Mouse (Mus musculus) heart, adult 2 months (tissue): ENCODE results near the gene Gm10719.
"Not testable (repeated sequence)": the region's sequence is repeated elsewhere in the genome, so short reads cannot be mapped to it uniquely, and the experiment has no call there.

ENCODE experiments used
- CTCF ChIP-seq: fragments of 200-600 bp; IDR thresholded peaks from 2 replicates; pipeline ENCODE4 v1.8.1; 2022; ENCODE audit warnings: antibody characterized with exemption, mild to moderate bottlenecking, moderate library complexity
- EP300 ChIP-seq: fragments of 200-500 bp; IDR thresholded peaks from 2 replicates; pipeline ENCODE4 v1.6.1; 2011; ENCODE audit warnings: low read depth, low read length, control low read depth; ENCODE audit not compliant: insufficient read depth
- POLR2A ChIP-seq: fragments of 200-500 bp; IDR thresholded peaks from 2 replicates; pipeline ENCODE4 v1.6.1; 2011; ENCODE audit warnings: mild to moderate bottlenecking, low read depth, low read length, control low read depth; ENCODE audit not compliant: insufficient read depth

DNA sequence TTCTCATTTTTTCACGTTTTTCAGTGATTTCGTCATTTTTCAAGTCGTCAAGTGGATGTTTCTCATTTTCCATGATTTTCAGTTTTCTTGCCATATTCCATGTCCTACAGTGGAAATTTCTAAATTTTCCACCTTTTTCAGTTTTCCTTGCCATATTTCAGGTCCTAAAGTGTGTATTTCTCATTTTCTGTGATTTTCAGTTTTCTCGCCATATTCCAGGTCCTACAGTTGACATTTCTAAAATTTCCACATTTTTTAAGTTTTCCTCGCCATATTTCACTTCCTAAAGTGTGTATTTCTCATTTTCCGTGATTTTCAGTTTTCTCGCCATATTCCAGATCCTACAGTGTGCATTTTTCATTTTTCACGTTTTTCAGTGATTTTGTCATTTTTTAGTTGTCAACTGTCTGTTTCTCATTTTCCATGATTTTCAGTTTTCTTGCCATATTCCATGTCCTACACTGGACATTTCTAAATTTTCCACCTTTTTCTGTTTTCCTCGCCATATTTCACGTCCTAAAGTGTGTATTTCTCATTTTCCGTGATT is 4.4 kb upstream of the Gm10719 start, which contains the start of gene Gm10721:
- not testable (repeated sequence) for TF ChIP-seq CTCF, POLR2A, EP300
